Mouse (Mus musculus) spleen, adult 2 months (tissue): ENCODE data around the gene Defb25. TPM values are rescaled to one million over a fixed set of nuclear protein-coding genes. Genes with fewer than 3 reads are reported as not detected.

Experiments used
- DNase-seq, 2 experiments: peaks; one replicate each; pipeline versions ENCODE4 v3.0.0 to v3.0.0-alpha.2; 2012 to 2021; ENCODE audit warnings: low spot score in 2 of 2, low read depth in 1 of 2
- H3K27ac ChIP-seq: fragments of 200-500 bp; 2 replicates; pipeline ENCODE4 v1.5.1; 2012; ENCODE audit warnings: low read length, inconsistent platforms; ENCODE audit not compliant: insufficient read depth
- H3K27me3 ChIP-seq: fragments of 200-500 bp; 2 replicates; pipeline ENCODE4 v1.6.1; 2012; ENCODE audit warnings: mild to moderate bottlenecking, moderate library complexity, low read length, inconsistent platforms; ENCODE audit not compliant: control insufficient read depth, insufficient read depth
- H3K36me3 ChIP-seq: fragments of 200-500 bp; 2 replicates; pipeline ENCODE4 v1.6.1; 2012; ENCODE audit warnings: mild to moderate bottlenecking, low read length, inconsistent platforms; ENCODE audit not compliant: control insufficient read depth, insufficient read depth
- H3K4me1 ChIP-seq: fragments of 200-500 bp; 2 replicates; pipeline ENCODE4 v1.6.1; 2011; ENCODE audit warnings: inconsistent platforms; ENCODE audit not compliant: control insufficient read depth, insufficient read depth, insufficient read length
- H3K4me3 ChIP-seq: fragments of 200-500 bp; 2 replicates; pipeline ENCODE4 v1.5.1; 2011; ENCODE audit warnings: mild to moderate bottlenecking, inconsistent platforms; ENCODE audit not compliant: insufficient read depth, insufficient read length; ENCODE audit errors: extremely low read depth
- CTCF ChIP-seq: fragments of 200-500 bp; IDR thresholded peaks from 2 replicates; pipeline ENCODE4 v1.5.1; 2011; ENCODE audit warnings: mild to moderate bottlenecking, inconsistent platforms; ENCODE audit not compliant: insufficient read depth, insufficient read length, insufficient replicate concordance; ENCODE audit errors: extremely low read depth
- POLR2A ChIP-seq: fragments of 200-500 bp; IDR thresholded peaks from 2 replicates; pipeline ENCODE4 v1.6.1; 2011; ENCODE audit warnings: low read depth, low read length, inconsistent platforms
- WGBS: fragments of 180-500 bp; shearing (Covaris S2); methylation state at CpG from one replicate; pipeline ENCODE4 v1.1.7; 2018; 5-methylcytosine and 5-hydroxymethylcytosine counted together
- polyA plus RNA-seq: library from polyadenylated mRNA; depleted of rRNA; stranded (reverse); fragments of >200 nt; gene quantifications from 2 replicates; pipeline ENCODE4 v1.2.3, GENCODE M21; 2012; rRNA removed

Gene Defb25
- polyA plus RNA-seq, 1 experiment = 0.65 TPM

GRCm38 (mm10) chr2:152573484-152573883, 49.4 kb downstream of the Defb25 start:
- Histone ChIP-seq H3K27ac (no peak overlapping the region), H3K36me3 (no peaks in the 10 kb centered on the region), H3K4me1 (no peaks in the 10 kb centered on the region), H3K27me3 (no peaks in the 10 kb centered on the region), H3K4me3 (no peak overlapping the region)
- DNase-seq = no peak
- WGBS = 93% methylated on average over 8 of the region's 8 CpGs
- TF ChIP-seq CTCF (no peak), POLR2A (no peak)

Other genes starting within 250 kb of the Defb25 start
- not detected in 2 replicates for gene Nrsn2, start 246.4 kb downstream of the Defb25 start, polyA plus RNA-seq
- gene Sox12, start 225.0 kb downstream of the Defb25 start, polyA plus RNA-seq = 4.0 and 4.6 TPM in 2 replicates
- gene Zcchc3, start 208.0 kb downstream of the Defb25 start, polyA plus RNA-seq = 1.8 and 2.7 TPM in 2 replicates
- gene 6820408C15Rik, start 207.5 kb downstream of the Defb25 start, polyA plus RNA-seq = 0.12 TPM in 1 of 2 replicates, not detected in the other
- gene Defb23, start 158.4 kb downstream of the Defb25 start, polyA plus RNA-seq = not detected in 2 replicates
- not detected in 2 replicates for gene Defb20, start 146.0 kb downstream of the Defb25 start, polyA plus RNA-seq
- gene Defb22, start 132.9 kb downstream of the Defb25 start, polyA plus RNA-seq = not detected in 2 replicates
- not detected in 2 replicates for gene Defb26, start 111.4 kb downstream of the Defb25 start, polyA plus RNA-seq
- not detected in 2 replicates for gene Defb28, start 104.8 kb downstream of the Defb25 start, polyA plus RNA-seq
- not detected in 2 replicates for gene Defb29, start 83.0 kb downstream of the Defb25 start, polyA plus RNA-seq
- not detected in 2 replicates for gene Gm17416, start 53.7 kb downstream of the Defb25 start, polyA plus RNA-seq
- not detected in 2 replicates for gene Defb21, start 50.3 kb downstream of the Defb25 start, polyA plus RNA-seq
- gene Defb19, start 42.7 kb downstream of the Defb25 start, polyA plus RNA-seq = not detected in 2 replicates
- gene Defb45, start 23.7 kb downstream of the Defb25 start, polyA plus RNA-seq = not detected in 2 replicates
- not detected in 2 replicates for gene Defb36, start 18.7 kb downstream of the Defb25 start, polyA plus RNA-seq
- 8.6 and 9.8 TPM in 2 replicates for gene Rem1, start 3.9 kb upstream of the Defb25 start, polyA plus RNA-seq
- 82.8 and 145 TPM in 2 replicates for gene H13, start 46.4 kb upstream of the Defb25 start, polyA plus RNA-seq
- gene Mcts2, start 64.0 kb upstream of the Defb25 start, polyA plus RNA-seq = 0.79 and 1.5 TPM in 2 replicates
- gene Id1, start 113.2 kb upstream of the Defb25 start, polyA plus RNA-seq = 53.5 and 84.4 TPM in 2 replicates
- 0.56 and 0.59 TPM in 2 replicates for gene Cox4i2, start 131.1 kb upstream of the Defb25 start, polyA plus RNA-seq
- gene Bcl2l1, start 208.7 kb upstream of the Defb25 start, polyA plus RNA-seq = 36.2 and 57.4 TPM in 2 replicates
- gene Tpx2, start 224.9 kb upstream of the Defb25 start, polyA plus RNA-seq = 2.0 and 2.2 TPM in 2 replicates